Mouse (Mus musculus) adrenal gland, adult 2 months (tissue): ENCODE data around the gene Cmss1. TPM values are rescaled to one million over a fixed set of nuclear protein-coding genes. Genes with fewer than 3 reads are reported as not detected.

Experiments
- DNase-seq: peaks from one replicate; pipeline ENCODE4 v3.0.0; 2021
- long read RNA-seq: library from polyadenylated mRNA; stranded (forward); transcript quantifications from one replicate; pipeline ENCODE4 v2.0.0, GENCODE M21; 2021
- polyA plus RNA-seq: library from polyadenylated mRNA; depleted of rRNA; stranded (reverse); fragments of >200 nt; gene quantifications from 2 replicates; pipeline ENCODE4 v1.2.3, GENCODE M21; 2012; rRNA removed
- total RNA-seq, 2 experiments: library from RNA; stranded (reverse); gene quantifications; 2 replicates each; pipeline ENCODE4 v1.2.3; 2021

Gene Cmss1
- total RNA-seq (10 to 100 TPM; 14.3 to 19.6 TPM), polyA plus RNA-seq (9.7 and 11.4 TPM in 2 replicates)
- long read RNA-seq, transcript Cmss1-203 (2 exons, 529 nt), result major isoform, 6 of 41 reads
- long read RNA-seq, partial matches to known transcripts, result 0 of 41 reads
- long read RNA-seq, other reads (novel, unspliced or antisense), result 35 of 41 reads

- DNase-seq, result peak; percentile 89
Measured at GRCm38 (mm10) chr16:57606444-57607227, at the start of gene Cmss1. TSS of gene Cmss1 (minus strand) at chr16:57606864.

- peak; percentile 64 for DNase-seq
Measured at GRCm38 (mm10) chr16:57649888-57650287, 43.2 kb upstream of the Cmss1 start.

GRCm38 (mm10) chr16:57641346-57641885 is 34.8 kb upstream of the Cmss1 start:
- DNase-seq, result no peak

- no peak for DNase-seq
Measured at GRCm38 (mm10) chr16:57634766-57635165, 28.1 kb upstream of the Cmss1 start.

GRCm38 (mm10) chr16:57634191-57634590 is 27.5 kb upstream of the Cmss1 start:
- peak; percentile 74 for DNase-seq

GRCm38 (mm10) chr16:57611768-57612167 is 5.1 kb upstream of the Cmss1 start:
- DNase-seq, result peak; percentile 13

GRCm38 (mm10) chr16:57601031-57601430 is 5.6 kb downstream of the Cmss1 start:
- no peak for DNase-seq

- DNase-seq, result no peak
Measured at GRCm38 (mm10) chr16:57597295-57597957, 9.2 kb downstream of the Cmss1 start.

GRCm38 (mm10) chr16:57593422-57594157 is 13.1 kb downstream of the Cmss1 start:
- DNase-seq, result no peak

GRCm38 (mm10) chr16:57585201-57585600 is 21.5 kb downstream of the Cmss1 start:
- no peak for DNase-seq

GRCm38 (mm10) chr16:57582008-57582407 is 24.7 kb downstream of the Cmss1 start:
- peak; percentile 35 for DNase-seq

- no peak for DNase-seq
Measured at GRCm38 (mm10) chr16:57580041-57580440, 26.6 kb downstream of the Cmss1 start.

GRCm38 (mm10) chr16:57577519-57577918 is 29.1 kb downstream of the Cmss1 start:
- no peak for DNase-seq

- DNase-seq, result no peak
Measured at GRCm38 (mm10) chr16:57575764-57576388, 30.8 kb downstream of the Cmss1 start.

GRCm38 (mm10) chr16:57573831-57574230 is 32.8 kb downstream of the Cmss1 start:
- DNase-seq, result peak; percentile 27

- DNase-seq, result no peak
Measured at GRCm38 (mm10) chr16:57570789-57571311, 35.8 kb downstream of the Cmss1 start.

- no peak for DNase-seq
Measured at GRCm38 (mm10) chr16:57568648-57569404, 37.8 kb downstream of the Cmss1 start.

GRCm38 (mm10) chr16:57566215-57566614 is 40.4 kb downstream of the Cmss1 start:
- DNase-seq, result no peak

GRCm38 (mm10) chr16:57564807-57565206 is 41.9 kb downstream of the Cmss1 start:
- DNase-seq, result no peak

GRCm38 (mm10) chr16:57563453-57563852 is 43.2 kb downstream of the Cmss1 start:
- no peak for DNase-seq

GRCm38 (mm10) chr16:57560185-57560584 is 46.5 kb downstream of the Cmss1 start:
- DNase-seq, result no peak
